Mouse (Mus musculus): ENCODE measurements around the gene Olfr32. TPM values are rescaled to one million over a fixed set of nuclear protein-coding genes. Genes with fewer than 3 reads are reported as not detected.
"Not testable (repeated sequence)": the region's sequence is repeated elsewhere in the genome, so short reads cannot be mapped to it uniquely, and the experiment has no call there.

Gene Olfr32
- polyA plus RNA-seq (2016; fragmentation: Nextera tagmentation; extraction: Ambion mirVana): not detected in 2 replicates

DNA sequence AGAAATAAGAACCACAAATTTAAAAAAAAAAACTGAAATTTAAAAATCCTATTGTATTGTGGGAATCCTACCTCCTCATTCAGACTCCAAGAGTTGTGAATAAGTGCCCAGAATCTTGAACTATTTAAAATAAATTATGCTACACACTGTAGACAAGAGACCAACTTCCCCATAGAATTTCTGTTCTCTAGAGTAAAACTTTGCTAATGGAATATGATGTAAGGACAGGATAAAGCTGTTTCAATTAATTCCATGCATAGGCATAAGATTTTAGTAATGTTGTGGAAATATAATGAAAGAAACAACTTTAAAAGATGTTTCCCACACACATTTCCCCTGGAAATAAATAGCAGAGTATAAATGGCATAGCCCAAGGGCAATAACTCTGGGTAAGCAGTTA is at the start of gene Olfr32:
Gene Olfr32 (minus strand): TSS at position 101 of the 400 bp plus-strand sequence.
- Histone ChIP-seq H3K4me2 (no peak within 1 kb of the TSS), H3K9ac (no peak within 1 kb of the TSS), H3K36me3 (no peaks in the 10 kb centered on the region), H3K4me1 (replicated peaks) (no peaks in the 10 kb centered on the region), H3K4me3 (no peak within 1 kb of the TSS), H3K27ac (ENCODE audit: poor library complexity, severe bottlenecking) (no peak within 1 kb of the TSS), H3K27me3 (replicated peaks) (no peaks in the 10 kb centered on the region), H3K9me3 (replicated peaks) (no peaks in the 10 kb centered on the region)
- no peak for ATAC-seq (ENCODE audit: insufficient number of reproducible peaks, low FRiP score)

DNA sequence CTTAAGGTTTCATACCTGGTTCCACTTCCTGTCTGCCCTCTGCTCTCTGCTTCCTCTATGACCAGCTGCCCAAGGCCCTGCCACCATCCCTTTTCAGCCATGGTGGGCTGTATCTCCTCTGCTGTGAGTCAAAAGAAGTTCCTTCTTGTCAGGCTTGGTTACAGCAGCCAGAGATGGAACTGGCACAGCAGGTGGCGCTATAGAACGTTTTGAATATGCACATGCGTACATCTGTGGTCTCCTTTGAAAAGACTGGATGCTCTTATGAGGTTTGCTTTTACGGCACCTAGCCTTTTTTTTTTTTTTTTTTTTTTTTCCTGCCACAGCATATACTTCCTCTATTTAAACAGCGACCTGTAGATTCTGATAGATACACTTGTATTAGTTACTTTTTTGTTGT is 45.0 kb upstream of the Olfr32 start:
- not testable (repeated sequence) for ATAC-seq (ENCODE audit: insufficient number of reproducible peaks, low FRiP score); H3K27ac ChIP-seq (ENCODE audit: poor library complexity, severe bottlenecking); H3K9ac ChIP-seq; H3K4me2 ChIP-seq; H3K4me3 ChIP-seq; H3K4me1 ChIP-seq (replicated peaks); H3K27me3 ChIP-seq (replicated peaks); H3K36me3 ChIP-seq; H3K9me3 ChIP-seq (replicated peaks)
- WGBS: no CpG with 5 or more reads among the region's 5 CpGs

DNA sequence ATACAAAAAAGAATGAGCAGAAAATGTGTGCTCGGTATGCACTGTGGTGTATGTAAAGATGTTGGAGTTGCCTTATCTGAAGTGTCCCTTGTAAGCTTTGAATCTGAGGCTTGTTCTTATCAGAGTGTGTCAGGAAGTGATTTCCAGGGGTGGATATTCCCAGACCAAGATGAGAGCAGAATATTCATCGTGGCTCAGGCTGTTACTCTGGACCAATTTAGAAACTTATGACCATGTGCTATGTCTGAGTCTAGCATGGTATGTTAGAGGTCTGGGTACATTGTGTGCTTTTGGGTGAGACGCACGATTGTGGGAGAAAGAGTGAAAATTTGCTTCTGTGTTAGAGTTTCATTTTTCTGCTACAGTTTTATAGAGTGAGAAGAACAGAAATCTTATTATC is 44.0 kb upstream of the Olfr32 start:
- ATAC-seq (ENCODE audit: insufficient number of reproducible peaks, low FRiP score); H3K9me3 ChIP-seq (replicated peaks): not testable (repeated sequence)
- WGBS: no CpG with 5 or more reads among the region's 4 CpGs

DNA sequence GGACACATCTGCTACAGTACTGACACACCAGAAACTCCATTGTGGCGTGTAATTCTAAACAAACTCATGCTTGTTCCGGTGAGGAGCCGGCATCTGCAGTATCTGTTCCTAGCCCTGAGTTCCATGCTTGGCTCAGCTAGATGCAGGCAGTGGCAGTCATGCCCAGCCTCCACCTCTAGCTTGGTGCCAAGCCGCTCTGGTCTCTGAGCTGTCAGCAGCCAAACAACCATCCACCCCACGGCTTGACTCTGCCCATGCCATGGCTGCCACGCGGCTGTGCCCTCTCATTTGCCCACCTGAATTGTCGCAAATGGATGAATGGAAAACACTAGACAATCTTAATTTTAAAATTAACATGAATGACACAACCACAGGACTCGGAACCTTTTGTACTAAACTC is 11.8 kb upstream of the Olfr32 start:
- Histone ChIP-seq H3K9me3 (replicated peaks) (no peaks in the 10 kb centered on the region), H3K27me3 (replicated peaks) (no peaks in the 10 kb centered on the region), H3K4me1 (replicated peaks) (no peaks in the 10 kb centered on the region), H3K36me3 (no peaks in the 10 kb centered on the region), H3K9ac (no peak overlapping the region), H3K4me2 (no peak overlapping the region), H3K4me3 (no peak overlapping the region), H3K27ac (ENCODE audit: poor library complexity, severe bottlenecking) (no peak overlapping the region)
- 84% methylated on average over 9 of the region's 9 CpGs for WGBS
- no peak for ATAC-seq (ENCODE audit: insufficient number of reproducible peaks, low FRiP score)

More for the DNA sequence above, 44.0 kb upstream of the Olfr32 start:
- not testable (repeated sequence) for H3K27ac ChIP-seq (ENCODE audit: poor library complexity, severe bottlenecking); H3K36me3 ChIP-seq; H3K4me3 ChIP-seq; H3K4me1 ChIP-seq (replicated peaks); H3K9ac ChIP-seq; H3K27me3 ChIP-seq (replicated peaks); H3K4me2 ChIP-seq

DNA sequence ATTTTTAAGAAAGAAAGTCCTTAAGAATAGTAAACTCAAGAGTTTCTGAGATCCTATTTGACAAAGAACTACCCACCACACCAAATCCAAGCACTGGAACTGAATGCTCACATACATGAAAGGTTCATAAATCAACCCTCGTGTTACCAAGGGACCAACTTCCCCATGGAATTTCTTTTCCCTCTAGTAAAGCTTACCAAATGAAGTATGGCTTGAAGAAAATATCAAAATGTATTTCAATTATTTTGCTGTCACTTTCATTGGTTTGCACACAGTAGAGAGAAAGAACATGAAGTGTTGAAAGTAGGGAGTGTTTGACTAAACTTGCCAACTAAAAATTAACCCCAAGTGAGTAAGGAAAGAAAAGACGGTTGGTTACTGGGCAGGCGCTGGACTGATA is 10.9 kb upstream of the Olfr32 start, which contains the start of gene Olfr1270:
Gene Olfr1270 (minus strand): TSS at position 101 of the 400 bp plus-strand sequence.
- no peak within 1 kb of the TSS for H3K4me3 ChIP-seq
- H3K9ac ChIP-seq: no peak within 1 kb of the TSS
- H3K27me3 ChIP-seq (replicated peaks): no peaks in the 10 kb centered on the region
- ATAC-seq (ENCODE audit: insufficient number of reproducible peaks, low FRiP score): no peak
- H3K27ac ChIP-seq (ENCODE audit: poor library complexity, severe bottlenecking): no peak within 1 kb of the TSS
- whole genome bisulfite sequencing: 77% methylated on average over 3 of the region's 3 CpGs
- no peaks in the 10 kb centered on the region for H3K9me3 ChIP-seq (replicated peaks)
- H3K4me2 ChIP-seq: no peak within 1 kb of the TSS
- no peaks in the 10 kb centered on the region for H3K36me3 ChIP-seq
- H3K4me1 ChIP-seq (replicated peaks): no peaks in the 10 kb centered on the region

DNA sequence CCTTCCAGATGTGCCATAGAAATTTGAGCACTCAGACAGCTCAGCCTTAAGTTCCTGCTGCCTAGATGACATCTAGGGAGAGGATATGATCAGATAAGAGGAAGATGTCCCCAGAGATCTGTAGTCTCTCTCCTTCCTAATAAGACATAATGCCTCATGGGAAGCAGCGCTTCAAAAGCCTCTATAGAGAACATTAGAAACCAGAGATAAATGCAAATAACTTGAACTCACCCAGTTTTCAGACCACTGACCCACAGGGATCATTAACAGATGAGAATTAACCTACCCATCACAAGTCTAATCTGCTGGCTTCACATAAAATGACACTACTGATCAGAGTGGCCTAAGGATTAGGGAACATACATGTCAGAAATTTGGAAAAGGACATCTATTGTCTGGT is 20.8 kb downstream of the Olfr32 start, which contains the start of gene Olfr1269:
Gene Olfr1269 (minus strand): TSS at position 101 of the 400 bp plus-strand sequence.
- Histone ChIP-seq H3K4me1 (replicated peaks) (no peaks in the 10 kb centered on the region), H3K9me3 (replicated peaks) (no peaks in the 10 kb centered on the region), H3K27me3 (replicated peaks) (no peaks in the 10 kb centered on the region), H3K9ac (no peak within 1 kb of the TSS), H3K36me3 (no peaks in the 10 kb centered on the region), H3K27ac (ENCODE audit: poor library complexity, severe bottlenecking) (no peak within 1 kb of the TSS), H3K4me3 (no peak within 1 kb of the TSS), H3K4me2 (no peak within 1 kb of the TSS)
- no peak for ATAC-seq (ENCODE audit: insufficient number of reproducible peaks, low FRiP score)
- WGBS: 76% methylated on average over 1 of the region's 1 CpGs

Other genes starting within 250 kb of the Olfr32 start
- not detected in 2 replicates for gene Olfr1258, start 215.0 kb downstream of the Olfr32 start, polyA plus RNA-seq (2016; fragmentation: Nextera tagmentation; extraction: Ambion mirVana)
- not detected in 2 replicates for gene Olfr1259, start 193.6 kb downstream of the Olfr32 start, polyA plus RNA-seq (2016; fragmentation: Nextera tagmentation; extraction: Ambion mirVana)
- not detected in 2 replicates for gene Olfr1260, start 168.0 kb downstream of the Olfr32 start, polyA plus RNA-seq (2016; fragmentation: Nextera tagmentation; extraction: Ambion mirVana)
- not detected in 2 replicates for gene Olfr1261, start 151.1 kb downstream of the Olfr32 start, polyA plus RNA-seq (2016; fragmentation: Nextera tagmentation; extraction: Ambion mirVana)
- gene Olfr1262, start 142.2 kb downstream of the Olfr32 start, polyA plus RNA-seq (2016; fragmentation: Nextera tagmentation; extraction: Ambion mirVana): not detected in 2 replicates
- not detected in 2 replicates for gene Olfr1263, start 130.2 kb downstream of the Olfr32 start, polyA plus RNA-seq (2016; fragmentation: Nextera tagmentation; extraction: Ambion mirVana)
- gene Olfr1264, start 116.7 kb downstream of the Olfr32 start, polyA plus RNA-seq (2016; fragmentation: Nextera tagmentation; extraction: Ambion mirVana): not detected in 2 replicates
- gene Olfr1265, start 107.0 kb downstream of the Olfr32 start, polyA plus RNA-seq (2016; fragmentation: Nextera tagmentation; extraction: Ambion mirVana): not detected in 2 replicates
- not detected in 2 replicates for gene Olfr140, start 78.7 kb downstream of the Olfr32 start, polyA plus RNA-seq (2016; fragmentation: Nextera tagmentation; extraction: Ambion mirVana)
- not detected in 2 replicates for gene Olfr1269, start 20.9 kb downstream of the Olfr32 start, polyA plus RNA-seq (2016; fragmentation: Nextera tagmentation; extraction: Ambion mirVana)
- not detected in 2 replicates for gene Olfr1270, start 10.8 kb upstream of the Olfr32 start, polyA plus RNA-seq (2016; fragmentation: Nextera tagmentation; extraction: Ambion mirVana)
- gene Olfr1506, start 82.2 kb upstream of the Olfr32 start, polyA plus RNA-seq (2016; fragmentation: Nextera tagmentation; extraction: Ambion mirVana): not detected in 2 replicates
- not detected in 2 replicates for gene Olfr142, start 115.3 kb upstream of the Olfr32 start, polyA plus RNA-seq (2016; fragmentation: Nextera tagmentation; extraction: Ambion mirVana)
- not detected in 2 replicates for gene Olfr1271, start 128.7 kb upstream of the Olfr32 start, polyA plus RNA-seq (2016; fragmentation: Nextera tagmentation; extraction: Ambion mirVana)
- not detected in 2 replicates for gene Olfr1272, start 150.5 kb upstream of the Olfr32 start, polyA plus RNA-seq (2016; fragmentation: Nextera tagmentation; extraction: Ambion mirVana)
- gene Gm13769, start 179.9 kb upstream of the Olfr32 start, polyA plus RNA-seq (2016; fragmentation: Nextera tagmentation; extraction: Ambion mirVana): not detected in 2 replicates

Measured in heart, embryonic 12.5 days (tissue).